In the genomic region with DNA sequence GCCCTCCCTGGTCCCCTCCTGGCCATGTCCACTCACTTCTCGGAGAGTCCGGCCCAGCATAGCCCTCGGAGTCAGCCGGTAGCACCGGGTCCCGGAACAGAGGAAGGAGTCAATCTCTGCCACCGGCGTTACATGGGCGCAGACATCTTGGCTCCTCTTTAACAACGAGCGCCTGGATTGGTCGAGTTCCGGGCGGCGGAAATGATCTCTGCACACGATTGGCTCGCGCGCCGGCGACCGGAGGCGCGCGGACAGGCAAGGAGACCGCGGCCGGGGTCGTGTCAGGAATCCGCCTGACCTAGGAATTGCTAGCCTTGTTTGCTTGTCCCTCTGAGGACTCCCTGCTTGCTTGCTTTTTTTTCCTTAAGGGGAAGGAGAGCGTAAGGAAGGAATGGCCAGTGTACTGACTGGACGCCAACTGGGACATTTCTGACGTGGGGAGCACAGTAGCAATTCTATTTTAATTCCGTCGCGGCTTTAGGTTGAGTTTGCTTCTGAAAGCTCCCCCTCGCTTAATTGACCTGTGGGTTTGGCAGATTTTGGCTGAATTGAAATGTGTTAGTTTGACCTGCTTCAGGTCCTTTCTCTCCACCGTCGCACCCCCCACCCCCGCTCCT, we compare ENCODE assay signal across 8 mouse cellular contexts. TPM values are rescaled to one million over a fixed set of nuclear protein-coding genes. Genes with fewer than 3 reads are reported as not detected.
DNase-seq lines count a peak whose midpoint lies in the region; ATAC-seq lines count a peak whose summit lies in the region.

Qrsl1 (minus strand) TSS at position 168 of the 617 bp plus-strand sequence.
Rtn4ip1 (plus strand) TSS at position 230 of the 617 bp plus-strand sequence.

- ATAC-seq in erythroblast, adult 5-6 weeks (replicated peaks; ENCODE audit: low FRiP score, poor library complexity, severe bottlenecking) = peak; percentile 97
- ATAC-seq in kidney, embryonic 15.5 days (replicated peaks; ENCODE audit: low FRiP score) = peak; percentile 98
- ATAC-seq in monocyte, adult 5-6 weeks (replicated peaks; ENCODE audit: insufficient number of reproducible peaks, low FRiP score, low TSS enrichment, poor library complexity, severe bottlenecking) = peak; percentile 96

- peak within 1 kb of the TSS; percentile 70 for H3K9ac ChIP-seq in kidney, embryonic 15.5 days

- peaks cover 6% of the 10 kb centered on the region; the same call in 1 of the 2 replicates for H3K36me3 ChIP-seq in heart, embryonic 10.5 days
- 0 out of 2 replicates have a peak, but pooled peaks cover 5% of the 10 kb centered on the region for H3K36me3 ChIP-seq in kidney, embryonic 15.5 days

- under 1% methylated on average over 40 of the region's 40 CpGs for WGBS in heart, embryonic 10.5 days
- WGBS in kidney, embryonic 15.5 days = under 1% methylated on average over 40 of the region's 40 CpGs

- H3K4me2 ChIP-seq in kidney, embryonic 15.5 days = peak within 1 kb of the TSS; percentile 76

- DNase-seq in B cell, adult 2 months = peak; percentile 92
- peak; percentile 97 for DNase-seq in brain, adult 2 months (ENCODE audit: low read depth, low spot score)
- peak; percentile 96 for DNase-seq in heart, embryonic 10.5 days (ENCODE audit: low spot score)
- peak; percentile 91 for DNase-seq in liver
- peak; percentile 86 to 93 for DNase-seq in spleen, postnatal 4 days (ENCODE audit: low spot score in 2 of 2)

- H3K9me3 ChIP-seq in heart, embryonic 10.5 days = no peaks in the 10 kb centered on the region
- no peaks in the 10 kb centered on the region for H3K9me3 ChIP-seq in kidney, embryonic 15.5 days (replicated peaks)

- H3K4me3 ChIP-seq in heart, embryonic 10.5 days = peak within 1 kb of the TSS; percentile 87
- peak within 1 kb of the TSS; percentile 89 for H3K4me3 ChIP-seq in kidney, embryonic 15.5 days (replicated peaks)

- peaks cover 11% of the 10 kb centered on the region for H3K4me1 ChIP-seq in heart, embryonic 10.5 days
- H3K4me1 ChIP-seq in kidney, embryonic 15.5 days = peaks cover 16% of the 10 kb centered on the region

- H3K27ac ChIP-seq in heart, embryonic 10.5 days = peak within 1 kb of the TSS; percentile 97
- H3K27ac ChIP-seq in kidney, embryonic 15.5 days = peak within 1 kb of the TSS; percentile 87

- H3K27me3 ChIP-seq in heart, embryonic 10.5 days (ENCODE audit: insufficient read depth, poor library complexity, severe bottlenecking) = no peaks in the 10 kb centered on the region
- H3K27me3 ChIP-seq in kidney, embryonic 15.5 days = no peaks in the 10 kb centered on the region

RNA-seq across cellular contexts. Expression of gene Qrsl1, which starts in this region (rescaled TPM):
- total RNA-seq in erythroblast, adult 5-6 weeks (2015; ENCODE audit: low replicate concordance) = 3.7 and 6.3 TPM in 2 replicates
- 2.8 and 6.4 TPM in 2 replicates for total RNA-seq in erythroblast, adult 5-6 weeks (2017; ENCODE audit: low replicate concordance)
- polyA plus RNA-seq in heart, embryonic 10.5 days (2016; fragmentation: Nextera tagmentation; extraction: Ambion mirVana) = 29.8 and 32.2 TPM in 2 replicates
- 29.8 and 29.9 TPM in 2 replicates for polyA plus RNA-seq in kidney, embryonic 15.5 days (2015; fragmentation: Nextera tagmentation; extraction: Ambion mirVana)
- 6.5 to 16.7 TPM (median 11.3 TPM) in 3 replicates for total RNA-seq in monocyte, adult 5-6 weeks (2017)

RNA-seq across cellular contexts. Expression of gene Rtn4ip1, which starts in this region (rescaled TPM):
- 3.7 and 5.4 TPM in 2 replicates for total RNA-seq in erythroblast, adult 5-6 weeks (2015; ENCODE audit: low replicate concordance)
- total RNA-seq in erythroblast, adult 5-6 weeks (2017; ENCODE audit: low replicate concordance) = 2.8 and 3.3 TPM in 2 replicates
- 26.7 and 32.9 TPM in 2 replicates for polyA plus RNA-seq in heart, embryonic 10.5 days (2016; fragmentation: Nextera tagmentation; extraction: Ambion mirVana)
- polyA plus RNA-seq in kidney, embryonic 15.5 days (2015; fragmentation: Nextera tagmentation; extraction: Ambion mirVana) = 16.4 and 17.1 TPM in 2 replicates
- total RNA-seq in monocyte, adult 5-6 weeks (2017) = 10.5 to 16.7 TPM (median 11.8 TPM) in 3 replicates

Comparison
In these comparisons a context has a peak if more than half of its experiments do, and no peak if none do; other contexts are left out.
1. Peak in every context shown above with its lines: DNase-seq, ATAC-seq, H3K4me3 ChIP-seq and H3K27ac ChIP-seq.